Mouse (Mus musculus) CD4-positive, CD25-positive, alpha-beta regulatory T cell, adult 2 months (primary cell): Measurements from ENCODE around the gene Zp1.

Experiments
- DNase-seq: peaks from one replicate; pipeline ENCODE4 v3.0.0-alpha.2; 2012; ENCODE audit warnings: low read depth, low spot score

Gene Zp1

GRCm38 (mm10) chr19:10924220-10924619 lies 3.8 kb upstream of the Zp1 start:
- no peak for DNase-seq

GRCm38 (mm10) chr19:10921058-10921457 lies 626 bp upstream of the Zp1 start:
- no peak for DNase-seq

- DNase-seq, result no peak
Observed at GRCm38 (mm10) chr19:10918321-10918991, 2.0 kb downstream of the Zp1 start.

- DNase-seq, result no peak
Observed at GRCm38 (mm10) chr19:10916506-10916905, 3.9 kb downstream of the Zp1 start.

GRCm38 (mm10) chr19:10914870-10915269 lies 5.6 kb downstream of the Zp1 start:
- DNase-seq, result no peak

GRCm38 (mm10) chr19:10914291-10914690 lies 6.1 kb downstream of the Zp1 start:
- DNase-seq, result no peak

GRCm38 (mm10) chr19:10909087-10909721 lies 11.2 kb downstream of the Zp1 start:
- DNase-seq, result no peak

GRCm38 (mm10) chr19:10907891-10908290 lies 12.5 kb downstream of the Zp1 start:
- DNase-seq, result peak; percentile 67

GRCm38 (mm10) chr19:10905728-10906000 lies 14.8 kb downstream of the Zp1 start:
- DNase-seq, result no peak

GRCm38 (mm10) chr19:10904927-10905727 lies 15.3 kb downstream of the Zp1 start:
- no peak for DNase-seq

- no peak for DNase-seq
Observed at GRCm38 (mm10) chr19:10904512-10904911, 15.9 kb downstream of the Zp1 start.

GRCm38 (mm10) chr19:10901046-10901445 lies 19.4 kb downstream of the Zp1 start:
- no peak for DNase-seq

GRCm38 (mm10) chr19:10900315-10900714 lies 20.1 kb downstream of the Zp1 start:
- DNase-seq, result no peak

- no peak for DNase-seq
Observed at GRCm38 (mm10) chr19:10897491-10897890, 22.9 kb downstream of the Zp1 start.

GRCm38 (mm10) chr19:10896849-10897248 lies 23.6 kb downstream of the Zp1 start:
- DNase-seq, result no peak

- DNase-seq, result no peak
Observed at GRCm38 (mm10) chr19:10895708-10896107, 24.7 kb downstream of the Zp1 start.

GRCm38 (mm10) chr19:10895016-10895528 lies 25.4 kb downstream of the Zp1 start, which contains the start of gene Prpf19:
TSS of gene Prpf19 (plus strand) at chr19:10895231.
- DNase-seq, result peak; percentile 98

GRCm38 (mm10) chr19:10892201-10892600 lies 28.2 kb downstream of the Zp1 start:
- DNase-seq, result no peak

- peak; percentile 95 for DNase-seq
Observed at GRCm38 (mm10) chr19:10881426-10882154, 38.8 kb downstream of the Zp1 start, which contains the start of gene Tmem109. TSS of gene Tmem109 (minus strand) at chr19:10882001.

GRCm38 (mm10) chr19:10880975-10881425 lies 39.4 kb downstream of the Zp1 start:
- DNase-seq, result no peak

- DNase-seq, result peak; percentile 80
Observed at GRCm38 (mm10) chr19:10880085-10880974, 40.1 kb downstream of the Zp1 start.
